Mouse (Mus musculus): Measurements from ENCODE around the gene Myo1h. TPM values are rescaled to one million over a fixed set of nuclear protein-coding genes. Genes with fewer than 3 reads are reported as not detected.

The Myo1h gene
- 1.6 TPM in 2 replicates for polyA plus RNA-seq (2012; rRNA removed)
- 2.2 and 2.4 TPM in 2 replicates for polyA plus RNA-seq (2014; fragmentation: Nextera tagmentation; extraction: Ambion mirVana)

DNA sequence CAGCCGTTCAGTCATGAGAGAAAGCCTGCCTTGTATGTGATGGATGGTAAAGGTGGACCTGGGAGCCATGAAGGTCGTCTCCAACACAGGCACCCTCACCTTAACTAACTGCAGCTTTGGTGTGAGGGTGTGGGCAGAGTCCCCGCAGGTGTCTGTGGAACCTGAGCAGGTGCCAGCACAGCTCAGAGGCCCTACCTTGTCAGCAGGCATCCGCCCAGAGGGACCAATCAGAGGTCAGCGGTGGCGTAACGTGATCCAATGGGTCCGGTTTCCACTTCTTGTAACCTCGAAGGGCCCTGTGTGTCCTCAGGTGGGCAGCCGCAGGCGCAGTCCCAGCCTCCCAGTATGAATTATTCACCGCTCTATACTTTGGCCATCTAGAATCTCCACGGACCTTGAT, at the start of gene Myo1h:
Gene Myo1h, plus strand, starts transcription at position 293 of the 400 bp plus-strand sequence.
- 34% methylated on average over 13 of the region's 13 CpGs for WGBS
- H3K9ac ChIP-seq (ENCODE audit: low read depth, low read length, severe bottlenecking): no peak within 1 kb of the TSS

DNA sequence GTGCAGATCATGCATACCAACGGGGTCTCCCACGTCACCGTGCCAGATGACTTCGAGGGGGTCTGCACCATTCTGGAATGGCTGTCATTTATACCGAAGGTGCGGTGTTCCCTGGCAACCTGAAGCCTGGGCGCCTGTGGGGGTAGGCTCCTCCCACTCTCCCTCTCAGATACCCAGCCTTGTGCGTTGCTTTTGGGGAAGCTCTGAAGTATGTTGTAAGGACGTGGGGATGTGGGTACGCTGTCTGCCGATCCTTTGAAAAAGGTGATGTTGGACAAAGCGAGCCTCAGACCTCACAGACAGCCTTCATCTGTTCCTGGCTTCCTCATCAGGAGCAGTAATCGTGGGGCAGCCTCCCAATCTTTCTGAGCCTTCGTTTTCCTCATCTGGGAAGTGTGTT, 49.2 kb upstream of the Myo1h start:
- Histone ChIP-seq H3K4me2 (replicated peaks; ENCODE audit: low read depth, low read length, severe bottlenecking) (no peak overlapping the region), H3K4me1 (ENCODE audit: control insufficient read depth, insufficient read depth, low read length) (no peaks in the 10 kb centered on the region), H3K36me3 (ENCODE audit: control insufficient read depth, insufficient read depth, low read length) (no peaks in the 10 kb centered on the region), H3K9me3 (ENCODE audit: control insufficient read depth, low read length) (no peaks in the 10 kb centered on the region), H3K4me3 (replicated peaks; ENCODE audit: low read length) (no peak overlapping the region), H3K27me3 (ENCODE audit: control insufficient read depth, insufficient read depth, low read length) (no peaks in the 10 kb centered on the region), H3K27ac (replicated peaks; ENCODE audit: low read depth, low read length) (no peak overlapping the region), H3K9ac (ENCODE audit: low read depth, low read length, severe bottlenecking) (no peak overlapping the region)
- no peak for DNase-seq (ENCODE audit: low spot score)
- WGBS: 45% methylated on average over 14 of the region's 14 CpGs
- no peak for TF ChIP-seq POLR2A (IDR thresholded peaks at IDR 0.05; ENCODE audit: borderline replicate concordance, extremely low read depth, insufficient read depth, insufficient read length)
- ATAC-seq (ENCODE audit: low FRiP score, low read depth): no peak

More for the DNA sequence above, at the start of gene Myo1h:
- TF ChIP-seq POLR2A (IDR thresholded peaks at IDR 0.05; ENCODE audit: borderline replicate concordance, extremely low read depth, insufficient read depth, insufficient read length): no peak
- no peaks in the 10 kb centered on the region for H3K4me1 ChIP-seq (ENCODE audit: control insufficient read depth, insufficient read depth, low read length)
- H3K27me3 ChIP-seq (ENCODE audit: control insufficient read depth, insufficient read depth, low read length): no peaks in the 10 kb centered on the region
- no peak within 1 kb of the TSS for H3K4me2 ChIP-seq (replicated peaks; ENCODE audit: low read depth, low read length, severe bottlenecking)
- no peak within 1 kb of the TSS for H3K27ac ChIP-seq (replicated peaks; ENCODE audit: low read depth, low read length)
- no peaks in the 10 kb centered on the region for H3K36me3 ChIP-seq (ENCODE audit: control insufficient read depth, insufficient read depth, low read length)
- H3K4me3 ChIP-seq (replicated peaks; ENCODE audit: low read length): no peak within 1 kb of the TSS
- no peaks in the 10 kb centered on the region for H3K9me3 ChIP-seq (ENCODE audit: control insufficient read depth, low read length)
- no peak for DNase-seq (ENCODE audit: low spot score)
- ATAC-seq (ENCODE audit: low FRiP score, low read depth): no peak

DNA sequence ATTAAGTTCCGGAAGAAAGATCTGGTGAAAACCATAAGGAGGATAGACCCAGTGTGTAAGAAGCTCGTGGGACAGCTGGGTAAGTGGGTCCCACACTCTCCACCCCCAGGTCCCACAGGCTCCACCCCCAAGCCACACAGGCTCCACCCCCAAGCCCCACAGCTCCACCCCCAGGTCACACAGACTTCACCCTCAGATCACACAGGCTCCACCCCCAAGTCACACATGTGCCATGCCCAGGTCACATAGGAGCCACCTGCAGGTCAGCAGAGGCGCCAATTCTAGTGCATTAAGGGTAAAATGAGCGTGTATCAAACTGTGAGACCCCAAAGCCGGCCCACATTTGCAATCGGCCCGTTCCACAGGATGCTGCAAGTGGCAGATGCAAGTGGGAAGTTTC, 42.5 kb upstream of the Myo1h start:
- TF ChIP-seq POLR2A (IDR thresholded peaks at IDR 0.05; ENCODE audit: borderline replicate concordance, extremely low read depth, insufficient read depth, insufficient read length): no peak
- no peak for DNase-seq (ENCODE audit: low spot score)
- no peak overlapping the region for H3K27ac ChIP-seq (replicated peaks; ENCODE audit: low read depth, low read length)
- no peaks in the 10 kb centered on the region for H3K4me1 ChIP-seq (ENCODE audit: control insufficient read depth, insufficient read depth, low read length)
- 74% methylated on average over 7 of the region's 7 CpGs for WGBS
- H3K4me2 ChIP-seq (replicated peaks; ENCODE audit: low read depth, low read length, severe bottlenecking): no peak overlapping the region
- ATAC-seq (ENCODE audit: low FRiP score, low read depth): no peak
- H3K4me3 ChIP-seq (replicated peaks; ENCODE audit: low read length): no peak overlapping the region
- no peaks in the 10 kb centered on the region for H3K27me3 ChIP-seq (ENCODE audit: control insufficient read depth, insufficient read depth, low read length)
- H3K36me3 ChIP-seq (ENCODE audit: control insufficient read depth, insufficient read depth, low read length): no peaks in the 10 kb centered on the region
- no peak overlapping the region for H3K9ac ChIP-seq (ENCODE audit: low read depth, low read length, severe bottlenecking)
- no peaks in the 10 kb centered on the region for H3K9me3 ChIP-seq (ENCODE audit: control insufficient read depth, low read length)

DNA sequence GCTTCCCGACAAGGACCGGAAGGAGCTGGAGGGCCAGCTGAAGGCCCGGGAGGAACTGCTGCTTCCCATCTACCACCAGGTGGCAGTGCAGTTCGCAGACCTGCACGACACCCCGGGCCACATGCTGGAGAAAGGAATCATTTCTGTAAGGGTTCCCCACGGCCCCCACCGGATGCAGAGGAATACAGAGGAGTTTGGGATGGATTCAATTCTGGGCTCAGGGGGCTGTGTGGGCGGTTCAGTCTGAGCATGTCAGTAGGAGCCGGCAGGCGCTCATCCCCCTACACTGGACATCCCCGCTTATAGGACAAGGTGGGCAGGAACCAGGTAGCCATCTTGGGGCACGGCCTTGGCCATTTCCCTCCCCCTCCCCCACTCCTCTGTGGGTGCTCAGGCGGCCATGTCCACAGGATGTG, 40.8 kb upstream of the Myo1h start:
- no peaks in the 10 kb centered on the region for H3K27me3 ChIP-seq (ENCODE audit: control insufficient read depth, insufficient read depth, low read length)
- peak overlapping the region; percentile 33 for H3K4me2 ChIP-seq (replicated peaks; ENCODE audit: low read depth, low read length, severe bottlenecking)
- no peaks in the 10 kb centered on the region for H3K4me1 ChIP-seq (ENCODE audit: control insufficient read depth, insufficient read depth, low read length)
- no peak overlapping the region for H3K27ac ChIP-seq (replicated peaks; ENCODE audit: low read depth, low read length)
- H3K9me3 ChIP-seq (ENCODE audit: control insufficient read depth, low read length): no peaks in the 10 kb centered on the region
- ATAC-seq (ENCODE audit: low FRiP score, low read depth) (peak; percentile 80), DNase-seq (ENCODE audit: low spot score) (peak; percentile 81)
- 12% methylated on average over 14 of the region's 14 CpGs for WGBS
- H3K4me3 ChIP-seq (replicated peaks; ENCODE audit: low read length): no peak overlapping the region
- H3K9ac ChIP-seq (ENCODE audit: low read depth, low read length, severe bottlenecking): peak overlapping the region; percentile 22; the same call in 1 of the 2 replicates
- no peaks in the 10 kb centered on the region for H3K36me3 ChIP-seq (ENCODE audit: control insufficient read depth, insufficient read depth, low read length)
- no peak for TF ChIP-seq POLR2A (IDR thresholded peaks at IDR 0.05; ENCODE audit: borderline replicate concordance, extremely low read depth, insufficient read depth, insufficient read length)

- no peak for ATAC-seq (ENCODE audit: low FRiP score, low read depth)
- Histone ChIP-seq H3K27ac (replicated peaks; ENCODE audit: low read depth, low read length) (no peak overlapping the region), H3K4me2 (replicated peaks; ENCODE audit: low read depth, low read length, severe bottlenecking) (no peak overlapping the region), H3K36me3 (ENCODE audit: control insufficient read depth, insufficient read depth, low read length) (no peaks in the 10 kb centered on the region), H3K27me3 (ENCODE audit: control insufficient read depth, insufficient read depth, low read length) (no peaks in the 10 kb centered on the region), H3K9ac (ENCODE audit: low read depth, low read length, severe bottlenecking) (no peak overlapping the region), H3K4me1 (ENCODE audit: control insufficient read depth, insufficient read depth, low read length) (no peaks in the 10 kb centered on the region), H3K4me3 (replicated peaks; ENCODE audit: low read length) (no peak overlapping the region), H3K9me3 (ENCODE audit: control insufficient read depth, low read length) (no peaks in the 10 kb centered on the region)
- no peak for TF ChIP-seq POLR2A (IDR thresholded peaks at IDR 0.05; ENCODE audit: borderline replicate concordance, extremely low read depth, insufficient read depth, insufficient read length)
- WGBS: 53% methylated on average over 10 of the region's 10 CpGs
- DNase-seq (ENCODE audit: low spot score): no peak
Measured at GRCm38 (mm10) chr5:114259495-114259894, 29.5 kb upstream of the Myo1h start.

GRCm38 (mm10) chr5:114261494-114261893, 27.5 kb upstream of the Myo1h start:
- TF ChIP-seq POLR2A (IDR thresholded peaks at IDR 0.05; ENCODE audit: borderline replicate concordance, extremely low read depth, insufficient read depth, insufficient read length): no peak
- H3K27ac ChIP-seq (replicated peaks; ENCODE audit: low read depth, low read length): no peak overlapping the region
- H3K36me3 ChIP-seq (ENCODE audit: control insufficient read depth, insufficient read depth, low read length): no peaks in the 10 kb centered on the region
- DNase-seq (ENCODE audit: low spot score) (no peak), ATAC-seq (ENCODE audit: low FRiP score, low read depth) (no peak)
- no peaks in the 10 kb centered on the region for H3K4me1 ChIP-seq (ENCODE audit: control insufficient read depth, insufficient read depth, low read length)
- H3K4me2 ChIP-seq (replicated peaks; ENCODE audit: low read depth, low read length, severe bottlenecking): no peak overlapping the region
- no peaks in the 10 kb centered on the region for H3K27me3 ChIP-seq (ENCODE audit: control insufficient read depth, insufficient read depth, low read length)
- H3K9ac ChIP-seq (ENCODE audit: low read depth, low read length, severe bottlenecking): no peak overlapping the region
- H3K9me3 ChIP-seq (ENCODE audit: control insufficient read depth, low read length): no peaks in the 10 kb centered on the region
- H3K4me3 ChIP-seq (replicated peaks; ENCODE audit: low read length): no peak overlapping the region

Data from limb, embryonic 14.5 days (tissue).